In genomic region chr6:23637081-23637480, GRCm38 (mm10) we compare ENCODE assay signal across 14 mouse cellular contexts. TPM values are rescaled to one million over a fixed set of nuclear protein-coding genes. Genes with fewer than 3 reads are reported as not detected.
DNase-seq lines count a peak whose midpoint lies in the region; ATAC-seq and TF ChIP-seq lines count a peak whose summit lies in the region.
"Had no signal": no experiment of that assay in that cellular context is flagged by ENCODE, and none has a peak within 500 bp of the region (broad histone marks: within the 10 kb centered on the region; RNA-seq: fewer than 3 reads in every experiment).

No protein-coding gene starts in this region.

- intact Hi-C loops in gastrocnemius, adult 2 months (cut with DNase I) = no loop called here

- TF ChIP-seq CTCF in gastrocnemius, adult 2 months (IDR thresholded peaks at IDR 0.05) = no peak
- no peak for TF ChIP-seq CTCF in midbrain, postnatal 0 days (IDR thresholded peaks at IDR 0.05)

- no peak overlapping the region for H3K9ac ChIP-seq in midbrain, postnatal 0 days (replicated peaks; ENCODE audit: low read length, poor library complexity, severe bottlenecking)
- no peak overlapping the region for H3K9ac ChIP-seq in midbrain, embryonic 13.5 days (replicated peaks)
- H3K9ac ChIP-seq: lung, embryonic 14.5 days had no signal

- H3K9me3 ChIP-seq in midbrain, postnatal 0 days (ENCODE audit: low read length) = no peaks in the 10 kb centered on the region
- H3K9me3 ChIP-seq in midbrain, embryonic 13.5 days = no peaks in the 10 kb centered on the region

- WGBS in midbrain, postnatal 0 days = 66% methylated on average over 3 of the region's 3 CpGs
- WGBS in midbrain, embryonic 13.5 days = 71% methylated on average over 3 of the region's 3 CpGs

- H3K36me3 ChIP-seq in midbrain, postnatal 0 days (ENCODE audit: insufficient read depth, low read length) = no peaks in the 10 kb centered on the region
- no peaks in the 10 kb centered on the region for H3K36me3 ChIP-seq in midbrain, embryonic 13.5 days

- DNase-seq in gastrocnemius, adult 2 months = peak; percentile 18
- DNase-seq in gastrocnemius, postnatal 10 days = no peak
- DNase-seq in midbrain, postnatal 0 days (ENCODE audit: low spot score) = peak; percentile 26
- peak; percentile 63 for DNase-seq in cerebellum, adult 9-11 months
- DNase-seq in right cerebral cortex, postnatal 4 days = peak; percentile 35
- no peak for DNase-seq in thymus, postnatal 36 days
- DNase-seq in thymus, postnatal 10 days (ENCODE audit: low spot score in 2 of 2) = no peak
- DNase-seq: heart, postnatal 36 days; lung, embryonic 14.5 days had no signal

- no peak overlapping the region for H3K27ac ChIP-seq in gastrocnemius, adult 2 months
- H3K27ac ChIP-seq in midbrain, postnatal 0 days (ENCODE audit: low read depth, low read length) = no peak overlapping the region
- no peak overlapping the region for H3K27ac ChIP-seq in midbrain, embryonic 13.5 days

- no peak overlapping the region for H3K4me3 ChIP-seq in gastrocnemius, adult 2 months
- H3K4me3 ChIP-seq in midbrain, postnatal 0 days (ENCODE audit: low read depth, low read length) = no peak overlapping the region
- H3K4me3 ChIP-seq in midbrain, embryonic 13.5 days (replicated peaks) = no peak overlapping the region

- H3K4me2 ChIP-seq in midbrain, postnatal 0 days (ENCODE audit: low read depth, low read length, poor library complexity, severe bottlenecking) = no peak overlapping the region
- no peak overlapping the region for H3K4me2 ChIP-seq in midbrain, embryonic 13.5 days (replicated peaks)
- H3K4me2 ChIP-seq: lung, embryonic 14.5 days had no signal

- no peaks in the 10 kb centered on the region for H3K4me1 ChIP-seq in midbrain, postnatal 0 days (ENCODE audit: insufficient read depth, low read length)
- no peaks in the 10 kb centered on the region for H3K4me1 ChIP-seq in midbrain, embryonic 13.5 days (replicated peaks)

- no peaks in the 10 kb centered on the region for H3K27me3 ChIP-seq in midbrain, postnatal 0 days (ENCODE audit: insufficient read depth, low read length)
- no peaks in the 10 kb centered on the region for H3K27me3 ChIP-seq in midbrain, embryonic 13.5 days

- ATAC-seq in midbrain, postnatal 0 days (ENCODE audit: low FRiP score) = no peak
- no peak for ATAC-seq in midbrain, embryonic 13.5 days

RNA-seq across cellular contexts. Expression of gene Rnf133, which starts 13.0 kb away (rescaled TPM):
- total RNA-seq in gastrocnemius, adult 2 months (2021) = not detected
- total RNA-seq in gastrocnemius, postnatal 10 days (2021) = under 1 TPM in 1 of 2 experiments, not detected in 1; 0.20 TPM
- not detected in 2 replicates for total RNA-seq in midbrain, postnatal 0 days (2014; rRNA removed)
- 0.12 TPM in 1 of 2 replicates, not detected in the other for polyA plus RNA-seq in midbrain, postnatal 0 days (2015; fragmentation: Nextera tagmentation; extraction: Ambion mirVana)
- not detected in 2 replicates for polyA plus RNA-seq in midbrain, embryonic 13.5 days (2015; fragmentation: Nextera tagmentation; extraction: Ambion mirVana)
- total RNA-seq: gastrocnemius, postnatal 36 days; heart, postnatal 36 days; left cerebral cortex, postnatal 14 days had no signal
- polyA plus RNA-seq: kidney, embryonic 14.5 days; stomach, embryonic 14.5 days had no signal

RNA-seq across cellular contexts. Expression of gene Rnf148, which starts 17.9 kb away (rescaled TPM):
- total RNA-seq in gastrocnemius, adult 2 months (2021) = not detected
- not detected for total RNA-seq in gastrocnemius, postnatal 10 days (2021)
- total RNA-seq in midbrain, postnatal 0 days (2014; rRNA removed) = 0.38 and 0.71 TPM in 2 replicates
- not detected in 2 replicates for polyA plus RNA-seq in midbrain, postnatal 0 days (2015; fragmentation: Nextera tagmentation; extraction: Ambion mirVana)
- polyA plus RNA-seq in midbrain, embryonic 13.5 days (2015; fragmentation: Nextera tagmentation; extraction: Ambion mirVana) = not detected in 2 replicates
- total RNA-seq: gastrocnemius, postnatal 36 days; heart, postnatal 36 days had no signal
- polyA plus RNA-seq: kidney, embryonic 14.5 days; lung, embryonic 14.5 days; stomach, embryonic 14.5 days had no signal

Comparison
In these comparisons a context has a peak if more than half of its experiments do, and no peak if none do; other contexts are left out.
1. DNase-seq: peak in gastrocnemius, adult 2 months (single experiment), midbrain, postnatal 0 days (single experiment), cerebellum, adult 9-11 months (single experiment) and right cerebral cortex, postnatal 4 days (single experiment); none in gastrocnemius, postnatal 10 days (single experiment), thymus, postnatal 36 days (0 of 2) and thymus, postnatal 10 days (0 of 2).